Comparison of ENCODE assay signal across 11 mouse cellular contexts in the genomic region with DNA sequence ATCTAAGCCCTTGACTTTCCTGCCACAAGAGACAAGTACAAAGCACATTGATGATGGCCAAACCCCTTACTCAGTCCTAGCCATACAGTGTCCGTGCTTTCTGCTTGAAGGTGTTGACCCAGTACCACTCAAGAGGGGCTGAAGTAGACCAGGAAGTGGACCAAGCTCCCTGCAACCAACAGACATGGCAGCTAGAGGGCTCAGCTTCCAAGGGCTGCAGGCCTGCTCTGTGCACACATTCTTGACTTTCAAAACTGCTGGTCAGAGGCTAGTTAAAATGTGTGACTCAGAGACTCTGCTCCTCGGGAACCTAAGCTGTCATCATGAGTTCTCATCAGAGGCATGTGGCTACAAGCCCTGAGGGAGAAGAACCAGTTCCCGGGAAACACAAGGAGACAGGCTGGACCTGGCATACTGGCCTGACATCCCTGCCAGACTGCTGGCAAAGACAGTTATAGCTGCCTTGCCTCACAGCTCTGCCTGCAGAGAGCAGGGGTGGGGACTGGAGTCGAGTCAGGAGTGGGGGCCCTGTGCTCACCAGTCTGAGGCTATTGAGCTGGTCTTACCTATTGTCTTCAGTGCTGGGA. TPM values are rescaled to one million over a fixed set of nuclear protein-coding genes. Genes with fewer than 3 reads are reported as not detected.
DNase-seq lines count a peak whose midpoint lies in the region; ATAC-seq and TF ChIP-seq lines count a peak whose summit lies in the region.
"Had no signal": no experiment of that assay in that cellular context is flagged by ENCODE, and none has a peak within 500 bp of the region (broad histone marks: within the 10 kb centered on the region; RNA-seq: fewer than 3 reads in every experiment).

No protein-coding gene starts in this region.

- TF ChIP-seq CTCF in forebrain, postnatal 0 days (IDR thresholded peaks at IDR 0.05; ENCODE audit: low read depth) = peak; percentile 34

- no peaks in the 10 kb centered on the region for H3K27me3 ChIP-seq in forebrain, postnatal 0 days (ENCODE audit: insufficient read depth, low read length)
- H3K27me3 ChIP-seq in forebrain, embryonic 12.5 days = no peaks in the 10 kb centered on the region
- H3K27me3 ChIP-seq in stomach, embryonic 16.5 days (ENCODE audit: control insufficient read depth, insufficient read depth, low read length) = no peaks in the 10 kb centered on the region

- intact Hi-C loops in left cerebral cortex, postnatal 4 days (cut with DNase I) = no loop called here
- intact Hi-C loops in left cerebral cortex, postnatal 14 days (cut with DNase I) = no loop called here

- H3K9me3 ChIP-seq in forebrain, postnatal 0 days (ENCODE audit: low read length) = no peaks in the 10 kb centered on the region
- H3K9me3 ChIP-seq in forebrain, embryonic 12.5 days = no peaks in the 10 kb centered on the region
- no peaks in the 10 kb centered on the region for H3K9me3 ChIP-seq in stomach, embryonic 16.5 days (replicated peaks; ENCODE audit: control insufficient read depth, low read length)

- peak; percentile 67 for ATAC-seq in forebrain, postnatal 0 days
- no peak for ATAC-seq in forebrain, embryonic 12.5 days (ENCODE audit: low FRiP score)
- ATAC-seq in stomach, embryonic 16.5 days (ENCODE audit: insufficient read depth, low FRiP score) = 0 out of 2 replicates have a peak, but pooled peaks have one; percentile 40
- no peak for ATAC-seq in granulocyte monocyte progenitor cell, adult 5-6 weeks (replicated peaks; ENCODE audit: poor library complexity, severe bottlenecking)

- H3K36me3 ChIP-seq in forebrain, postnatal 0 days (ENCODE audit: insufficient read depth) = no peaks in the 10 kb centered on the region
- H3K36me3 ChIP-seq in forebrain, embryonic 12.5 days (replicated peaks) = no peaks in the 10 kb centered on the region
- H3K36me3 ChIP-seq in stomach, embryonic 16.5 days (ENCODE audit: control insufficient read depth, insufficient read depth, low read length) = no peaks in the 10 kb centered on the region

- H3K9ac ChIP-seq in forebrain, postnatal 0 days = no peak overlapping the region
- no peak overlapping the region for H3K9ac ChIP-seq in forebrain, embryonic 12.5 days
- H3K9ac ChIP-seq in stomach, embryonic 16.5 days (ENCODE audit: low read length) = no peak overlapping the region
- H3K9ac ChIP-seq: lung, embryonic 14.5 days had no signal

- no peaks in the 10 kb centered on the region for H3K4me1 ChIP-seq in forebrain, postnatal 0 days (ENCODE audit: insufficient read depth)
- no peaks in the 10 kb centered on the region for H3K4me1 ChIP-seq in forebrain, embryonic 12.5 days
- H3K4me1 ChIP-seq in stomach, embryonic 16.5 days (ENCODE audit: control insufficient read depth, insufficient read depth, low read length) = no peaks in the 10 kb centered on the region

- WGBS in forebrain, postnatal 0 days = 46% methylated on average over 4 of the region's 4 CpGs
- WGBS in forebrain, embryonic 12.5 days = 73% methylated on average over 4 of the region's 4 CpGs
- 63% methylated on average over 4 of the region's 4 CpGs for WGBS in stomach, embryonic 16.5 days

- H3K4me2 ChIP-seq in forebrain, postnatal 0 days (ENCODE audit: low read depth) = no peak overlapping the region
- no peak overlapping the region for H3K4me2 ChIP-seq in forebrain, embryonic 12.5 days
- no peak overlapping the region for H3K4me2 ChIP-seq in stomach, embryonic 16.5 days (ENCODE audit: low read depth, low read length)
- H3K4me2 ChIP-seq: lung, embryonic 14.5 days had no signal

- H3K4me3 ChIP-seq in forebrain, postnatal 0 days (ENCODE audit: low read depth, low read length) = no peak overlapping the region
- no peak overlapping the region for H3K4me3 ChIP-seq in forebrain, embryonic 12.5 days (replicated peaks)
- H3K4me3 ChIP-seq in stomach, embryonic 16.5 days (replicated peaks; ENCODE audit: low read length) = no peak overlapping the region

- peak; percentile 32 for DNase-seq in forebrain, postnatal 0 days
- peak; percentile 87 for DNase-seq in left cerebral cortex, postnatal 4 days
- DNase-seq in left cerebral cortex, postnatal 14 days (ENCODE audit: low spot score in 2 of 2) = no peak
- peak; percentile 91 to 95 for DNase-seq in cerebellum, postnatal 10 days
- DNase-seq in thymus, postnatal 10 days (ENCODE audit: low spot score in 2 of 2) = no peak
- DNase-seq: kidney, postnatal 36 days; lung, embryonic 14.5 days had no signal

- H3K27ac ChIP-seq in forebrain, postnatal 0 days (ENCODE audit: low read depth, low read length) = no peak overlapping the region
- no peak overlapping the region for H3K27ac ChIP-seq in forebrain, embryonic 12.5 days
- H3K27ac ChIP-seq in stomach, embryonic 16.5 days (ENCODE audit: low read length) = no peak overlapping the region

RNA-seq across cellular contexts. Expression of gene Bhlhe23, which starts 37.4 kb away (rescaled TPM):
- total RNA-seq in forebrain, postnatal 0 days (2014; rRNA removed) = 0.33 and 0.46 TPM in 2 replicates
- 0.18 and 0.71 TPM in 2 replicates for polyA plus RNA-seq in forebrain, postnatal 0 days (2015; fragmentation: Nextera tagmentation; extraction: Ambion mirVana)
- 1.3 and 3.2 TPM in 2 replicates for polyA plus RNA-seq in forebrain, embryonic 12.5 days (2016; fragmentation: Nextera tagmentation; extraction: Ambion mirVana)
- total RNA-seq in left cerebral cortex, postnatal 4 days (2021) = not detected
- not detected for total RNA-seq in left cerebral cortex, postnatal 14 days (2021)
- not detected in 2 replicates for polyA plus RNA-seq in stomach, embryonic 16.5 days (2015; fragmentation: Nextera tagmentation; extraction: Ambion mirVana)
- total RNA-seq in granulocyte monocyte progenitor cell, adult 5-6 weeks (2014; fragmentation: Nextera tagmentation) = not detected in 2 replicates
- total RNA-seq in granulocyte monocyte progenitor cell, adult 5-6 weeks (2017) = not detected in 2 replicates
- polyA plus RNA-seq: heart, embryonic 14.5 days; lung, embryonic 14.5 days had no signal

Comparison
In these comparisons a context has a peak if more than half of its experiments do, and no peak if none do; other contexts are left out.
1. ATAC-seq: peak in forebrain, postnatal 0 days (single experiment) and stomach, embryonic 16.5 days (single experiment); none in forebrain, embryonic 12.5 days (single experiment) and granulocyte monocyte progenitor cell, adult 5-6 weeks (single experiment).
2. DNase-seq: peak in forebrain, postnatal 0 days (single experiment), left cerebral cortex, postnatal 4 days (single experiment) and cerebellum, postnatal 10 days (2 of 2); none in left cerebral cortex, postnatal 14 days (0 of 2) and thymus, postnatal 10 days (0 of 2).